Mouse (Mus musculus) heart, adult 2 months (tissue): ENCODE measurements around the gene Lrfn4.

ENCODE experiments used
- EP300 ChIP-seq: fragments of 200-500 bp; IDR thresholded peaks from 2 replicates; pipeline ENCODE4 v1.6.1; 2011; ENCODE audit warnings: low read depth, low read length, control low read depth; ENCODE audit not compliant: insufficient read depth
- POLR2A ChIP-seq: fragments of 200-500 bp; IDR thresholded peaks from 2 replicates; pipeline ENCODE4 v1.6.1; 2011; ENCODE audit warnings: mild to moderate bottlenecking, low read depth, low read length, control low read depth; ENCODE audit not compliant: insufficient read depth

GRCm38 (mm10) chr19:4625179-4625828 lies 9.8 kb upstream of the Lrfn4 start, which contains the start of gene Rce1:
- TF ChIP-seq POLR2A (peak; percentile 66), EP300 (no peak)
